Mouse (Mus musculus) liver, embryonic 15.5 days (tissue): ENCODE data around the gene Bbs9. TPM values are rescaled to one million over a fixed set of nuclear protein-coding genes. Genes with fewer than 3 reads are reported as not detected.
"Not testable (repeated sequence)": the region's sequence is repeated elsewhere in the genome, so short reads cannot be mapped to it uniquely, and the experiment has no call there.

ENCODE experiments used
- ATAC-seq: fragments of 200-750 bp; cut with Nextera tagmentation; 2 replicates; pipeline ENCODE4 v1.8.0; 2017; ENCODE audit warnings: moderate number of reproducible peaks, mild to moderate bottlenecking, moderate library complexity; ENCODE audit not compliant: insufficient read depth
- H3K27ac ChIP-seq: fragments of 300-500 bp; sonication (generic); replicated peaks from 2 replicates; pipeline ENCODE4 v1.5.1; 2015; ENCODE audit warnings: mild to moderate bottlenecking, inconsistent platforms
- H3K27me3 ChIP-seq: fragments of 300-500 bp; sonication (generic); 2 replicates; pipeline ENCODE4 v1.6.1; 2015; ENCODE audit warnings: mild to moderate bottlenecking, inconsistent platforms
- H3K36me3 ChIP-seq: fragments of 300-500 bp; sonication (generic); replicated peaks from 2 replicates; pipeline ENCODE4 v1.6.1; 2015; ENCODE audit warnings: moderate library complexity, mild to moderate bottlenecking, inconsistent platforms
- H3K4me1 ChIP-seq: fragments of 300-500 bp; sonication (generic); replicated peaks from 2 replicates; pipeline ENCODE4 v1.6.1; 2015; ENCODE audit warnings: inconsistent platforms
- H3K4me2 ChIP-seq: fragments of 300-500 bp; sonication (generic); 2 replicates; pipeline ENCODE4 v1.6.1; 2015; ENCODE audit warnings: moderate library complexity, mild to moderate bottlenecking, inconsistent platforms
- H3K4me3 ChIP-seq: fragments of 300-500 bp; sonication (generic); replicated peaks from 2 replicates; pipeline ENCODE4 v1.5.1; 2015; ENCODE audit warnings: mild to moderate bottlenecking, inconsistent platforms
- H3K9ac ChIP-seq: fragments of 300-500 bp; sonication (generic); 2 replicates; pipeline ENCODE4 v1.6.1; 2015; ENCODE audit warnings: moderate library complexity, mild to moderate bottlenecking, inconsistent platforms
- H3K9me3 ChIP-seq: fragments of 300-500 bp; sonication (generic); replicated peaks from 2 replicates; pipeline ENCODE4 v1.6.1; 2016; ENCODE audit warnings: inconsistent platforms
- WGBS: fragments of 180-500 bp; shearing (Covaris S2); methylation state at CpG from one replicate; pipeline ENCODE4 v1.1.7; 2015; ENCODE audit warnings: mixed read lengths; ENCODE audit not compliant: insufficient replicate concordance; 5-methylcytosine and 5-hydroxymethylcytosine counted together
- polyA plus RNA-seq: library from polyadenylated mRNA; unstranded; fragments of >200 nt; fragmentation: Nextera tagmentation; extraction: Ambion mirVana; gene quantifications from 2 replicates; pipeline ENCODE4 v1.2.1, GENCODE M21; 2015

Bbs9 gene
- polyA plus RNA-seq, 1 experiment from 2014 or later, result 2.3 TPM

GRCm38 (mm10) chr9:22448420-22448819 lies 27.1 kb upstream of the Bbs9 start:
- Histone ChIP-seq H3K27ac (no peak overlapping the region), H3K9ac (no peak overlapping the region), H3K4me2 (no peak overlapping the region), H3K27me3 (no peaks in the 10 kb centered on the region), H3K9me3 (no peaks in the 10 kb centered on the region), H3K4me1 (peaks cover 20% of the 10 kb centered on the region), H3K36me3 (peaks cover 67% of the 10 kb centered on the region), H3K4me3 (no peak overlapping the region)
- WGBS, result 81% methylated on average over 13 of the region's 13 CpGs
- ATAC-seq, result no peak

GRCm38 (mm10) chr9:22449209-22449608 lies 26.3 kb upstream of the Bbs9 start:
- Histone ChIP-seq H3K4me1 (peaks cover 27% of the 10 kb centered on the region), H3K9me3 (no peaks in the 10 kb centered on the region), H3K27ac (no peak overlapping the region), H3K27me3 (no peaks in the 10 kb centered on the region), H3K36me3 (peaks cover 74% of the 10 kb centered on the region), H3K4me3 (no peak overlapping the region), H3K9ac (no peak overlapping the region), H3K4me2 (no peak overlapping the region)
- ATAC-seq, result no peak
- WGBS, result 73% methylated on average over 6 of the region's 6 CpGs

GRCm38 (mm10) chr9:22452697-22453096 lies 22.8 kb upstream of the Bbs9 start:
- Histone ChIP-seq H3K9ac (no peak overlapping the region), H3K4me1 (peaks cover 22% of the 10 kb centered on the region), H3K9me3 (no peaks in the 10 kb centered on the region), H3K27me3 (no peaks in the 10 kb centered on the region), H3K27ac (peak overlapping the region; percentile 66), H3K4me2 (no peak overlapping the region), H3K4me3 (no peak overlapping the region), H3K36me3 (peaks cover 97% of the 10 kb centered on the region)
- ATAC-seq, result no peak
- 65% methylated on average over 10 of the region's 10 CpGs for WGBS

- no peak overlapping the region for H3K4me3 ChIP-seq
- WGBS, result 24% methylated on average over 10 of the region's 10 CpGs
- peaks cover 94% of the 10 kb centered on the region for H3K36me3 ChIP-seq
- no peaks in the 10 kb centered on the region for H3K9me3 ChIP-seq
- H3K4me1 ChIP-seq, result peaks cover 22% of the 10 kb centered on the region
- no peaks in the 10 kb centered on the region for H3K27me3 ChIP-seq
- H3K4me2 ChIP-seq, result peak overlapping the region; percentile 11; the same call in 1 of the 2 replicates
- peak; percentile 91 for ATAC-seq
- 0 out of 2 replicates have a peak overlapping the region, but pooled peaks have one; percentile 15 for H3K9ac ChIP-seq
- H3K27ac ChIP-seq, result peak overlapping the region; percentile 66
Measured at GRCm38 (mm10) chr9:22453501-22453924, 22.0 kb upstream of the Bbs9 start.

- peak within 1 kb of the TSS; percentile 11; the same call in 1 of the 2 replicates for H3K4me2 ChIP-seq
- peaks cover 93% of the 10 kb centered on the region for H3K36me3 ChIP-seq
- peaks cover 22% of the 10 kb centered on the region for H3K4me1 ChIP-seq
- not testable (repeated sequence) for H3K9me3 ChIP-seq, H3K4me3 ChIP-seq, ATAC-seq, H3K27me3 ChIP-seq
- H3K9ac ChIP-seq, result 0 out of 2 replicates have a peak within 1 kb of the TSS, but pooled peaks have one; percentile 15
- H3K27ac ChIP-seq, result peak within 1 kb of the TSS; percentile 66
- 71% methylated on average over 8 of the region's 8 CpGs for WGBS
Measured at GRCm38 (mm10) chr9:22453990-22454389, 21.5 kb upstream of the Bbs9 start, which contains the start of gene Gm17545. Gene Gm17545, plus strand, starts transcription at chr9:22454290.

- Histone ChIP-seq H3K4me3 (no peak overlapping the region), H3K9ac (no peak overlapping the region), H3K27me3 (no peaks in the 10 kb centered on the region), H3K4me2 (no peak overlapping the region), H3K36me3 (peaks cover 83% of the 10 kb centered on the region), H3K27ac (no peak overlapping the region), H3K9me3 (no peaks in the 10 kb centered on the region), H3K4me1 (peaks cover 22% of the 10 kb centered on the region)
- ATAC-seq, result no peak
Measured at GRCm38 (mm10) chr9:22455041-22455440, 20.5 kb upstream of the Bbs9 start.

- no peak overlapping the region for H3K4me2 ChIP-seq
- no peak overlapping the region for H3K9ac ChIP-seq
Measured at GRCm38 (mm10) chr9:22457142-22457835, 18.2 kb upstream of the Bbs9 start.

GRCm38 (mm10) chr9:22461946-22462345 lies 13.6 kb upstream of the Bbs9 start:
- Histone ChIP-seq H3K9ac (no peak overlapping the region), H3K4me3 (no peak overlapping the region), H3K27ac (no peak overlapping the region), H3K4me1 (peaks cover 6% of the 10 kb centered on the region), H3K9me3 (no peaks in the 10 kb centered on the region), H3K36me3 (peaks cover 32% of the 10 kb centered on the region), H3K27me3 (no peaks in the 10 kb centered on the region), H3K4me2 (no peak overlapping the region)
- no peak for ATAC-seq
- WGBS, result 72% methylated on average over 3 of the region's 3 CpGs

More at GRCm38 (mm10) chr9:22457142-22457835, 18.2 kb upstream of the Bbs9 start:
- no peak overlapping the region for H3K4me3 ChIP-seq
- H3K36me3 ChIP-seq, result peaks cover 72% of the 10 kb centered on the region
- no peak overlapping the region for H3K27ac ChIP-seq
- peaks cover 22% of the 10 kb centered on the region for H3K4me1 ChIP-seq
- 73% methylated on average over 11 of the region's 11 CpGs for WGBS
- no peak for ATAC-seq
- no peaks in the 10 kb centered on the region for H3K9me3 ChIP-seq
- no peaks in the 10 kb centered on the region for H3K27me3 ChIP-seq

- H3K9ac ChIP-seq, result no peak overlapping the region; the same call in 1 of the 2 replicates
- 71% methylated on average over 5 of the region's 5 CpGs for WGBS
- H3K27ac ChIP-seq, result no peak overlapping the region
- no peaks in the 10 kb centered on the region for H3K27me3 ChIP-seq
- peaks cover 24% of the 10 kb centered on the region for H3K4me1 ChIP-seq
- H3K4me2 ChIP-seq, result no peak overlapping the region
- no peak overlapping the region for H3K4me3 ChIP-seq
- no peak for ATAC-seq
- no peaks in the 10 kb centered on the region for H3K9me3 ChIP-seq
- H3K36me3 ChIP-seq, result peaks cover 8% of the 10 kb centered on the region
Measured at GRCm38 (mm10) chr9:22466212-22466611, 9.3 kb upstream of the Bbs9 start.

GRCm38 (mm10) chr9:22467371-22468169 lies 7.9 kb upstream of the Bbs9 start:
- peak overlapping the region; percentile 79 for H3K27ac ChIP-seq
- H3K4me1 ChIP-seq, result peaks cover 24% of the 10 kb centered on the region
- H3K9me3 ChIP-seq, result no peaks in the 10 kb centered on the region
- peaks cover 4% of the 10 kb centered on the region; the same call in 1 of the 2 replicates for H3K36me3 ChIP-seq
- under 1% methylated on average over 73 of the region's 73 CpGs for WGBS
- peak overlapping the region; percentile 99 for H3K4me2 ChIP-seq
- H3K9ac ChIP-seq, result peak overlapping the region; percentile 83
- H3K4me3 ChIP-seq, result peak overlapping the region; percentile 83
- H3K27me3 ChIP-seq, result no peaks in the 10 kb centered on the region
- ATAC-seq, result peak; percentile 73
